Mouse (Mus musculus) forebrain, embryonic 11.5 days (tissue): ENCODE measurements around the gene Ufc1. TPM values are rescaled to one million over a fixed set of nuclear protein-coding genes. Genes with fewer than 3 reads are reported as not detected.

ENCODE experiments used
- ATAC-seq: fragments of 200-750 bp; cut with Nextera tagmentation; replicated peaks from 2 replicates; pipeline ENCODE4 v1.8.0; 2017; ENCODE audit warnings: moderate TSS enrichment; ENCODE audit not compliant: low FRiP score
- DNase-seq: peaks from one replicate; pipeline ENCODE4 v3.0.0-alpha.2; 2017; ENCODE audit warnings: low spot score
- H3K27ac ChIP-seq: fragments of 300-500 bp; sonication (generic); 2 replicates; pipeline ENCODE4 v1.5.1; 2014; ENCODE audit warnings: low read depth, low read length
- H3K27me3 ChIP-seq: fragments of 300-500 bp; sonication (generic); 2 replicates; pipeline ENCODE4 v1.6.1; 2014; ENCODE audit warnings: mild to moderate bottlenecking, low read length, mixed read lengths; ENCODE audit not compliant: control insufficient read depth, insufficient read depth
- H3K36me3 ChIP-seq: fragments of 300-500 bp; sonication (generic); 2 replicates; pipeline ENCODE4 v1.6.1; 2014; ENCODE audit warnings: mild to moderate bottlenecking, low read length, moderate library complexity, mixed read lengths; ENCODE audit not compliant: control insufficient read depth, insufficient read depth
- H3K4me1 ChIP-seq: fragments of 300-500 bp; sonication (generic); replicated peaks from 2 replicates; pipeline ENCODE4 v1.6.1; 2014; ENCODE audit warnings: low read length, mixed read lengths; ENCODE audit not compliant: control insufficient read depth, insufficient read depth
- H3K4me2 ChIP-seq: fragments of 300-500 bp; sonication (generic); 2 replicates; pipeline ENCODE4 v1.6.1; 2014; ENCODE audit warnings: low read depth, mild to moderate bottlenecking, low read length, moderate library complexity, mixed read lengths; ENCODE audit not compliant: severe bottlenecking
- H3K4me3 ChIP-seq: fragments of 300-500 bp; sonication (generic); 2 replicates; pipeline ENCODE4 v1.5.1; 2014; ENCODE audit warnings: low read depth, low read length
- H3K9ac ChIP-seq: fragments of 300-500 bp; sonication (generic); 2 replicates; pipeline ENCODE4 v1.6.1; 2014; ENCODE audit warnings: low read length
- H3K9me3 ChIP-seq: fragments of 300-500 bp; sonication (generic); 2 replicates; pipeline ENCODE4 v1.6.1; 2016; ENCODE audit warnings: low read length, mixed read lengths; ENCODE audit not compliant: control insufficient read depth
- WGBS: fragments of 180-500 bp; shearing (Covaris S2); extraction: QIAGEN DNeasy Blood & Tissue Kit; methylation state at CpG from one replicate; pipeline ENCODE4 v1.1.7; 2014; 5-methylcytosine and 5-hydroxymethylcytosine counted together
- polyA plus RNA-seq: library from polyadenylated mRNA; unstranded; fragments of >200 nt; fragmentation: Nextera tagmentation; extraction: Ambion mirVana; gene quantifications from 2 replicates; pipeline ENCODE4 v1.2.1, GENCODE M21; 2014

The Ufc1 gene
- polyA plus RNA-seq, 1 experiment from 2014 or later: 92.4 TPM

- no peaks in the 10 kb centered on the region for H3K36me3 ChIP-seq
- H3K27me3 ChIP-seq: peaks cover 3% of the 10 kb centered on the region; the same call in 1 of the 2 replicates
- peaks cover 8% of the 10 kb centered on the region for H3K4me1 ChIP-seq
- H3K4me3 ChIP-seq: peak overlapping the region; percentile 72
- WGBS: 18% methylated on average over 3 of the region's 3 CpGs
- DNase-seq: no peak
- H3K4me2 ChIP-seq: peak overlapping the region; percentile 53
- peak overlapping the region; percentile 88; the same call in 1 of the 2 replicates for H3K27ac ChIP-seq
- peak overlapping the region; percentile 94 for H3K9ac ChIP-seq
- peak; percentile 32 for ATAC-seq
- no peaks in the 10 kb centered on the region for H3K9me3 ChIP-seq
Measured at GRCm38 (mm10) chr1:171295063-171295402, 209 bp upstream of the Ufc1 start.

- Histone ChIP-seq H3K9me3 (no peaks in the 10 kb centered on the region), H3K27me3 (peaks cover 3% of the 10 kb centered on the region; the same call in 1 of the 2 replicates), H3K4me1 (peaks cover 8% of the 10 kb centered on the region), H3K4me3 (peak overlapping the region; percentile 72), H3K36me3 (no peaks in the 10 kb centered on the region), H3K27ac (peak overlapping the region; percentile 88; the same call in 1 of the 2 replicates), H3K9ac (peak overlapping the region; percentile 94), H3K4me2 (peak overlapping the region; percentile 53)
- ATAC-seq: no peak
- no peak for DNase-seq
- 58% methylated on average over 5 of the region's 5 CpGs for WGBS
Measured at GRCm38 (mm10) chr1:171293906-171294297, 922 bp downstream of the Ufc1 start.

DNA sequence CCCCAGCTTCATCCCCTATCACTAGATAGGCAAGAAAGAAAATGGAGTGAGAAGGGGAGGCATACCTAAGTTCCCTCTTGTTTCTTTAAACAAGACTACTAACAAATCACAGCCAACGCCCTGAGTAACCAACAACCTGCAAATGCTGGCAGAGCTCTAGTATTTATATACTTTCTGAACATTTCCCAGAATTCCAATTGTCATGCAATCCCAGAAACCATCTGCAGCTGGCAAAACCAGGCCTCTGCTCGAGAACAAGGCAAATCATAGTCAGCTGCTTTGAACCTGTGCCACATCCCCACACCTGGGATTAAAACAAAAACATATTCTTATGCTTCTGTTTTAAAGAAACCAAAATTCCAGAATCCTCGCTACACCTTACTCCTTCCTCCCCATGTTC lies 1.5 kb downstream of the Ufc1 start:
- no peak for DNase-seq
- ATAC-seq: no peak
- Histone ChIP-seq H3K27ac (no peak overlapping the region), H3K27me3 (peaks cover 3% of the 10 kb centered on the region; the same call in 1 of the 2 replicates), H3K9me3 (no peaks in the 10 kb centered on the region), H3K4me1 (peaks cover 8% of the 10 kb centered on the region), H3K36me3 (no peaks in the 10 kb centered on the region), H3K9ac (no peak overlapping the region), H3K4me2 (peak overlapping the region; percentile 53), H3K4me3 (peak overlapping the region; percentile 72; the same call in 1 of the 2 replicates)
- 90% methylated on average over 3 of the region's 3 CpGs for WGBS

DNA sequence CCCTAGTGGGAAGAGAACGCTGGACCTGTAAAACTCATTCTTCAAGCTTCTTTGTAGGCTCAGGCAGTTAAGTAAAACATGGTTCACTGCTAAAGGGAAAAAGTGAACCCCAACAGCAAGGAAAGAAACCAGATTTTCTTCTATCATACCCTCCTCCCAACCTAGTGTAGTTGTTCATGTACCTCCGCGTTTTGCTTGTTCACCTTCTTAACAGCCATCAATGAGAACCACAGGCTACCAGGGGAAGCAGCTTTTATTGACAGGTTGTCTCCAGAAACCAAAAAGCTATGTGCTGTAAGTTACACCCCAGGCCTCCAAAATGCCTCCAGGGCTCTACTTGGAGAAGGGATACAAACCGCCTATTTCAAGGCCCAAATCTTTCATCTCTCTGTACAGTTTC lies 6.5 kb downstream of the Ufc1 start:
- WGBS: 66% methylated on average over 4 of the region's 4 CpGs
- Histone ChIP-seq H3K9me3 (no peaks in the 10 kb centered on the region), H3K27ac (no peak overlapping the region; the same call in 1 of the 2 replicates), H3K4me3 (no peak overlapping the region; the same call in 1 of the 2 replicates), H3K36me3 (peaks cover 3% of the 10 kb centered on the region; the same call in 1 of the 2 replicates), H3K27me3 (no peaks in the 10 kb centered on the region), H3K4me1 (peaks cover 2% of the 10 kb centered on the region), H3K9ac (peak overlapping the region; percentile 37), H3K4me2 (peak overlapping the region; percentile 70; the same call in 1 of the 2 replicates)
- DNase-seq: no peak
- ATAC-seq: no peak

DNA sequence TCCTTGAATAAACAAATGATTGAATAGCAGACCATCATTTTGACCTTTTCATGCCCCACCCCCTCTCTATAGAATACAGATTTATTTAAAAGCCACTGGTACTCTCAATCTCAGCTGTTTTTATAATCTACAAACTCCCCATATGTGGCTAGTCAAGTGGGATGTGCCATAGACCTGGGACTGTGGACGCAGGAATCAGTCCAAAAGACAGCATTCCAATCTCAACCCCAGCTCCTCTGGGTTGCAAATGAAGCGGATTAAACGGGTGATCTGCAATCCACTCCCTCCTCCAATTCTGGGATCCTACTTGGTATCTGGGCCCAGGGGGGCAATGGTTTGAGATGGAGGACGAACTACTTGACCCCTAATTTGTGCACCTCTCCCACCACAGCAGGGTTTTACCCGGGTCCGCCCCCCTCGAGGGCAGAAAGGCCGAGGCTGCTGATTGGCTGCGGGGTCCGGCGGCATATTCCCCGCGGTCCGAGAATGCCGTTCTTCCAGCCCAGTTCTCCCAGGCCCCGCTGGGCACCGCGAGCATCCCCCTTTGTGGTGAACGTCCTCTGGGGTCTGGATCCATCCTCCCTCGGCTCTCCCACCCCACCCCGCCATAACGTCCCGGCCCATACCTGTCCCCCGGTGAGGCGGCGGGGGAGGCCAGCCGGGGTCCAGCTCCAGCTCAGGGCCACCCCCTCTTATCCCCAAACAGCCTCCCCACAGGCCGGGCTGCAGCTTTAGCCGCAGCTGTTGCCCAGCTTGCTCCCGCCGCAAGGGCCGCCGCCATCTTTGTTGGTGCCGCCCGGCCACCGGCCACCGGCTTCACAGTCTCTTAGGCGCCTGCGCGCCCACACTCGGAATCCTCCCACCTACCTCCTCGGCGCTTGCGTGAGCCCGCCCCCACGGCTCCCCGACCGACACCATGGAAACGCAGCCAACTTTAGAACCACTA lies 7.4 kb downstream of the Ufc1 start, which contains the start of gene Usp21:
TSS of gene Usp21 (minus strand) at position 856 of the 946 bp plus-strand sequence.
- WGBS: under 1% methylated on average over 49 of the region's 49 CpGs

DNA sequence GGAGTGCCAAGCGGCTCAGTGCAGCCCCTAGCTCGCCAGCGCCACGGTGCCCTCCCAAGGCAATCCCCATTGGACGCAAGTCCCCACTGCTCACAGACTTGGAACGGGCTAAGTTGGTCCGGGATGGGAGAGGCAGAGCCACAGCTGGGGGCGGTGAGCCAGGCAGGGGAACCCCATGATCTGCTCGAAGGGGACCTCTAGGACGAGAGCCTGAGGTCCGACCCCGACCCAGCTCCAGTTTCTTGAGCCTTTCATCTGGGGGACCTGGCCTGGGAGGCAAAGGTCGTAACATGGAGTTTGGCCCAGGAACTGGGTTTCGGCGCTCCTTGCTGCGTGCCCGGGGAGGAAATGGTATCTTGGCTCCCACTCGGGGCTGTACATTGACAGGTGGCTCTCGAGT lies 8.3 kb downstream of the Ufc1 start:
- H3K27me3 ChIP-seq: no peaks in the 10 kb centered on the region
- WGBS: 89% methylated on average over 19 of the region's 19 CpGs

More for the DNA sequence above, 7.4 kb downstream of the Ufc1 start, which contains the start of gene Usp21:
- ATAC-seq: peak; percentile 95
- Histone ChIP-seq H3K36me3 (peaks cover 3% of the 10 kb centered on the region; the same call in 1 of the 2 replicates), H3K9ac (peak within 1 kb of the TSS; percentile 96), H3K9me3 (no peaks in the 10 kb centered on the region), H3K4me3 (peak within 1 kb of the TSS; percentile 75), H3K27me3 (no peaks in the 10 kb centered on the region), H3K4me2 (peak within 1 kb of the TSS; percentile 70), H3K27ac (peak within 1 kb of the TSS; percentile 90), H3K4me1 (no peaks in the 10 kb centered on the region; the same call in 1 of the 2 replicates)
- peak; percentile 95 for DNase-seq

GRCm38 (mm10) chr1:171285096-171285892 lies 9.5 kb downstream of the Ufc1 start:
- Histone ChIP-seq H3K9ac (no peak overlapping the region), H3K27ac (no peak overlapping the region), H3K4me1 (peaks cover 4% of the 10 kb centered on the region; the same call in 1 of the 2 replicates), H3K36me3 (peaks cover 3% of the 10 kb centered on the region; the same call in 1 of the 2 replicates), H3K27me3 (no peaks in the 10 kb centered on the region), H3K4me2 (no peak overlapping the region), H3K4me3 (no peak overlapping the region), H3K9me3 (no peaks in the 10 kb centered on the region)
- DNase-seq: no peak
- no peak for ATAC-seq
- 90% methylated on average over 20 of the region's 20 CpGs for WGBS

More for the DNA sequence above, 8.3 kb downstream of the Ufc1 start:
- H3K4me2 ChIP-seq: peak overlapping the region; percentile 70
- H3K9me3 ChIP-seq: no peaks in the 10 kb centered on the region
- no peak overlapping the region for H3K27ac ChIP-seq
- ATAC-seq: no peak
- no peak for DNase-seq
- peaks cover 3% of the 10 kb centered on the region; the same call in 1 of the 2 replicates for H3K36me3 ChIP-seq
- no peak overlapping the region; the same call in 1 of the 2 replicates for H3K4me3 ChIP-seq
- peaks cover 4% of the 10 kb centered on the region; the same call in 1 of the 2 replicates for H3K4me1 ChIP-seq
- no peak overlapping the region for H3K9ac ChIP-seq

DNA sequence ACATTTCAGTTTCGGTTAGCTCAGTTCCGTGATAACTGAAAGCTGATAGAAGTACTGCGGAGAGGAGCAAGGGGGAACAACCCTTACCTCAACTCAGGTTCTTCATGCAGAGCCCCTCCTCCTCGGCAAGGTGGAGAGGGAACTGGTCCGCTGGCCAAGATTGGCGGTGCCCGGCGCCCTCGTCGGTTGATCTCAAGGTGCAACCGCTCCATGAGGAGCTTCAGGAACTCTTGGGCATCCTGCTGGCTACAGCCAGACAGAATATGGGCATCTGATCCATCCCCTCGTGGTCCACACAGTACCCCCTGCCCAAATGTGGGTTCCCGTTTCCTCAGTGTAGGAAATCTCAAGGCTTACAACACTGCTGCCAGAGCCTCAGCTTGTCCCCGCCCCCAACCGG lies 10.3 kb downstream of the Ufc1 start:
- peaks cover 3% of the 10 kb centered on the region; the same call in 1 of the 2 replicates for H3K36me3 ChIP-seq
- no peak overlapping the region for H3K4me3 ChIP-seq
- H3K27me3 ChIP-seq: no peaks in the 10 kb centered on the region
- no peak overlapping the region for H3K9ac ChIP-seq
- no peak for DNase-seq
- no peak overlapping the region for H3K4me2 ChIP-seq
- no peak overlapping the region for H3K27ac ChIP-seq
- ATAC-seq: no peak
- WGBS: 93% methylated on average over 15 of the region's 15 CpGs
- H3K9me3 ChIP-seq: no peaks in the 10 kb centered on the region
- peaks cover 11% of the 10 kb centered on the region; the same call in 1 of the 2 replicates for H3K4me1 ChIP-seq
